Mouse (Mus musculus) kidney, embryonic 14.5 days (tissue): ENCODE data around the gene Pbxip1. TPM values are rescaled to one million over a fixed set of nuclear protein-coding genes. Genes with fewer than 3 reads are reported as not detected.
"Not testable (repeated sequence)": the region's sequence is repeated elsewhere in the genome, so short reads cannot be mapped to it uniquely, and the experiment has no call there.

Source experiments
- ATAC-seq: fragments of 200-750 bp; cut with Nextera tagmentation; 2 replicates; pipeline ENCODE4 v1.8.0; 2017; ENCODE audit warnings: moderate number of reproducible peaks, mild to moderate bottlenecking, moderate TSS enrichment, moderate library complexity; ENCODE audit not compliant: low FRiP score, low TSS enrichment
- H3K27ac ChIP-seq: fragments of 300-500 bp; sonication (generic); 2 replicates; pipeline ENCODE4 v1.5.1; 2014; ENCODE audit warnings: low read depth, mild to moderate bottlenecking, low read length, moderate library complexity, mixed read lengths
- H3K27me3 ChIP-seq: fragments of 300-500 bp; sonication (generic); 2 replicates; pipeline ENCODE4 v1.6.1; 2014; ENCODE audit warnings: mild to moderate bottlenecking, low read length; ENCODE audit not compliant: control insufficient read depth, insufficient read depth
- H3K36me3 ChIP-seq: fragments of 300-500 bp; sonication (generic); 2 replicates; pipeline ENCODE4 v1.6.1; 2014; ENCODE audit warnings: low read length, mixed read lengths; ENCODE audit not compliant: control insufficient read depth, insufficient read depth
- H3K4me1 ChIP-seq: fragments of 300-500 bp; sonication (generic); 2 replicates; pipeline ENCODE4 v1.6.1; 2014; ENCODE audit warnings: low read length, mixed read lengths; ENCODE audit not compliant: control insufficient read depth, insufficient read depth
- H3K4me2 ChIP-seq: fragments of 300-500 bp; sonication (generic); replicated peaks from 2 replicates; pipeline ENCODE4 v1.6.1; 2014; ENCODE audit warnings: low read depth, mild to moderate bottlenecking, low read length
- H3K4me3 ChIP-seq: fragments of 300-500 bp; sonication (generic); 2 replicates; pipeline ENCODE4 v1.5.1; 2014; ENCODE audit warnings: mild to moderate bottlenecking, low read length
- H3K9ac ChIP-seq: fragments of 300-500 bp; sonication (generic); 2 replicates; pipeline ENCODE4 v1.6.1; 2014; ENCODE audit warnings: low read depth, mild to moderate bottlenecking, low read length, moderate library complexity
- H3K9me3 ChIP-seq: fragments of 300-500 bp; sonication (generic); 2 replicates; pipeline ENCODE4 v1.6.1; 2016; ENCODE audit warnings: low read length; ENCODE audit not compliant: control insufficient read depth
- WGBS: fragments of 180-500 bp; shearing (Covaris S2); extraction: QIAGEN DNeasy Blood & Tissue Kit; methylation state at CpG from one replicate; pipeline ENCODE4 v1.1.7; 2014; 5-methylcytosine and 5-hydroxymethylcytosine counted together
- polyA plus RNA-seq: library from polyadenylated mRNA; unstranded; fragments of >200 nt; fragmentation: Nextera tagmentation; extraction: Ambion mirVana; gene quantifications from 2 replicates; pipeline ENCODE4 v1.2.1, GENCODE M21; 2014

Pbxip1 gene
- polyA plus RNA-seq, 1 experiment from 2014 or later = 15.5 TPM

- H3K27me3 ChIP-seq = no peaks in the 10 kb centered on the region
- no peak overlapping the region for H3K9ac ChIP-seq
- H3K4me1 ChIP-seq = peaks cover 42% of the 10 kb centered on the region
- ATAC-seq = no peak
- H3K4me2 ChIP-seq = 0 out of 2 replicates have a peak overlapping the region, but pooled peaks have one; percentile 2
- no peaks in the 10 kb centered on the region for H3K9me3 ChIP-seq
- H3K27ac ChIP-seq = 0 out of 2 replicates have a peak overlapping the region, but pooled peaks have one; percentile 2
- 56% methylated on average over 5 of the region's 5 CpGs for WGBS
- H3K4me3 ChIP-seq = no peak overlapping the region
- H3K36me3 ChIP-seq = peaks cover 46% of the 10 kb centered on the region
Measured at GRCm38 (mm10) chr3:89424416-89425140, 11.9 kb upstream of the Pbxip1 start.

- Histone ChIP-seq H3K4me3 (no peak overlapping the region), H3K27ac (no peak overlapping the region), H3K9me3 (no peaks in the 10 kb centered on the region), H3K27me3 (no peaks in the 10 kb centered on the region), H3K4me1 (peaks cover 37% of the 10 kb centered on the region), H3K36me3 (peaks cover 46% of the 10 kb centered on the region), H3K4me2 (no peak overlapping the region), H3K9ac (no peak overlapping the region)
- WGBS = 75% methylated on average over 5 of the region's 5 CpGs
- no peak for ATAC-seq
Measured at GRCm38 (mm10) chr3:89425141-89425525, 11.4 kb upstream of the Pbxip1 start.

- peaks cover 46% of the 10 kb centered on the region for H3K36me3 ChIP-seq
- ATAC-seq = no peak
Measured at GRCm38 (mm10) chr3:89425876-89426275, 10.6 kb upstream of the Pbxip1 start.

GRCm38 (mm10) chr3:89429021-89429420 lies 7.5 kb upstream of the Pbxip1 start:
- H3K9ac ChIP-seq, ATAC-seq, H3K27ac ChIP-seq, H3K4me2 ChIP-seq, H3K27me3 ChIP-seq, H3K9me3 ChIP-seq, H3K4me3 ChIP-seq: not testable (repeated sequence)
- 94% methylated on average over 6 of the region's 7 CpGs for WGBS
- Histone ChIP-seq H3K36me3 (peaks cover 60% of the 10 kb centered on the region), H3K4me1 (peaks cover 15% of the 10 kb centered on the region)

More at GRCm38 (mm10) chr3:89425876-89426275, 10.6 kb upstream of the Pbxip1 start:
- no peak overlapping the region for H3K4me2 ChIP-seq
- peaks cover 33% of the 10 kb centered on the region for H3K4me1 ChIP-seq
- H3K9ac ChIP-seq = no peak overlapping the region
- WGBS = 88% methylated on average over 4 of the region's 4 CpGs
- H3K4me3 ChIP-seq = no peak overlapping the region
- no peaks in the 10 kb centered on the region for H3K9me3 ChIP-seq
- H3K27ac ChIP-seq = no peak overlapping the region
- H3K27me3 ChIP-seq = no peaks in the 10 kb centered on the region

DNA sequence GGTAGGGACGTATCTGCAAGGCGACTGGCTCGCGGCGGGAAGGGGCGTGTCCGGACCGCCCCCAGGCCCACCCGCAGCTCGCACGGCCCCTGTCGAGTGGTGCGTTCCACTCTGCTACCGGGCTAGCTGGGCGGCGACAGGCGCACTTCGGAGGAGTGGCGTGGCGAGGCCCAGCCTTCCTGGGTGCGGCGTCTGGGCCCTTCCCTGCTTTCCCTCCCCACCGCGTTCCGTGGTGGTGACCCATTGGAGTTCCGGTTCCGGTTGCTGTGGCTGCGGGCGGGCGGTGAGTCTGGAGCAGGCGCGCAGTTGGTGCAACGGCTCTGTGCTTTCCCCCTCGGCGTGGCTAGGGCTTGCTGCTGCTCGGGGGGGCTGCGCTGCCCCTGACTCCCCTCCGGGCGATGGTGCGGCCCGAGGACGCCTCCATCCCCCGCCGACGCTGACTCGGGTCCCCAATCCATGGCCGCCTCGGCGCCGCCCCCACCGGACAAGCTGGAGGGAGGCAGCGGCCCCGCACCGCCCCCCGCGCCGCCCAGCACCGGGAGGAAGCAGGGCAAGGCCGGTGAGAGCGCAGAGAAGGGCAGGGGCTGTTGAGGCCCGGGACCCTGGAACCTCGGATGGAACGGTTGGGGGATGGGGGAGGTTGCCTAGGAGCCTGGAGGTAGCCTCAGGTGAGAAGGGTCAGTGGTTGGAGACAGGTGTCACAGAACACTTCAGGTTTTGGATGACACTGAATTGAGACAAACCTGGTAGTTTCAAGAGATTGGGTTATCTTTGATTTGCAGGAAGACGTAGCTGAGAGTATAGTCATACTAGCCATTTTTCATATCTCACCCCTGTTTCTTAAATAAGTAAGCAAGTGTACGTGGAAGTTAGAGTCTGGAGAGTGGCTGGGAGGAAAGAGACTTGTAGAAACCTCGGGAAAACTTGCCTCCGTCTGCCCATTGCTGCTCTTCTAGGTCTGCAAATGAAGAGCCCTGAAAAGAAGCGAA lies 6.0 kb upstream of the Pbxip1 start, which contains the start of gene Pygo2:
Gene Pygo2, plus strand, starts transcription at position 44 of the 989 bp plus-strand sequence.
- Histone ChIP-seq H3K4me1 (peaks cover 9% of the 10 kb centered on the region), H3K9me3 (no peaks in the 10 kb centered on the region), H3K9ac (peak within 1 kb of the TSS; percentile 71), H3K36me3 (peaks cover 53% of the 10 kb centered on the region), H3K4me3 (peak within 1 kb of the TSS; percentile 72), H3K4me2 (peak within 1 kb of the TSS; percentile 48), H3K27ac (peak within 1 kb of the TSS; percentile 89), H3K27me3 (no peaks in the 10 kb centered on the region)
- 2% methylated on average over 67 of the region's 68 CpGs for WGBS
- ATAC-seq = peak; percentile 97

- Histone ChIP-seq H3K27me3 (no peaks in the 10 kb centered on the region), H3K4me2 (no peak overlapping the region), H3K36me3 (peaks cover 33% of the 10 kb centered on the region), H3K4me3 (no peak overlapping the region), H3K9me3 (no peaks in the 10 kb centered on the region), H3K27ac (no peak overlapping the region), H3K9ac (no peak overlapping the region), H3K4me1 (peaks cover 16% of the 10 kb centered on the region)
- WGBS = 92% methylated on average over 8 of the region's 8 CpGs
- ATAC-seq = no peak
Measured at GRCm38 (mm10) chr3:89432606-89433005, 3.9 kb upstream of the Pbxip1 start.

GRCm38 (mm10) chr3:89434532-89434931 lies 2.0 kb upstream of the Pbxip1 start:
- 87% methylated on average over 11 of the region's 11 CpGs for WGBS
- ATAC-seq = no peak

GRCm38 (mm10) chr3:89435041-89435440 lies 1.5 kb upstream of the Pbxip1 start:
- Histone ChIP-seq H3K36me3 (peaks cover 27% of the 10 kb centered on the region), H3K9ac (no peak overlapping the region), H3K27me3 (no peaks in the 10 kb centered on the region), H3K9me3 (no peaks in the 10 kb centered on the region), H3K4me2 (no peak overlapping the region), H3K4me3 (no peak overlapping the region), H3K4me1 (peaks cover 16% of the 10 kb centered on the region), H3K27ac (no peak overlapping the region)
- ATAC-seq = no peak
- 76% methylated on average over 7 of the region's 7 CpGs for WGBS

More at GRCm38 (mm10) chr3:89434532-89434931, 2.0 kb upstream of the Pbxip1 start:
- Histone ChIP-seq H3K36me3 (peaks cover 27% of the 10 kb centered on the region), H3K27ac (no peak overlapping the region), H3K4me2 (no peak overlapping the region), H3K27me3 (no peaks in the 10 kb centered on the region), H3K4me3 (no peak overlapping the region), H3K9me3 (no peaks in the 10 kb centered on the region), H3K4me1 (peaks cover 16% of the 10 kb centered on the region), H3K9ac (no peak overlapping the region)
